Mouse (Mus musculus): ENCODE results near the gene Nhsl1.

Gene Nhsl1

DNA sequence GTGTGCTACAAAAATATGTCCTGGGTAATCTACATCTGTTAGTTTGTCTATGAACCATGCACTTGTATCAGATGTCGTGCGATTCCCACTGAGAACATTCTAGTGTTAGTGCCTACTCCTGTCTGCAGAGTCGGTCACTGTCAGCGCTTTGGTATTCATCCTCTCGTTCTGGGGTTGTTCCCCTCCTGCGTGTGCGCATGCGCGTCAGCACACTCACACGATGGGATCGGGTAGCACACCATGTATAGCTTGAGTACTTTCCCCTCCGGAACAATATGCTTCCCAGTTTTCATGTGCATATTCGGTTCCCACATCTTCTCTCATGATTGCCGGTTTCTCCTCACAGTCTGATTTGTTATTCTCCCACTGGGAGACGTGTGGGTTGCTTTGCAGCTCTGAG, 28.4 kb downstream of the Nhsl1 start:
- DNase-seq = no peak

GRCm38 (mm10) chr10:18350781-18351180, 32.0 kb downstream of the Nhsl1 start:
- DNase-seq = no peak

DNA sequence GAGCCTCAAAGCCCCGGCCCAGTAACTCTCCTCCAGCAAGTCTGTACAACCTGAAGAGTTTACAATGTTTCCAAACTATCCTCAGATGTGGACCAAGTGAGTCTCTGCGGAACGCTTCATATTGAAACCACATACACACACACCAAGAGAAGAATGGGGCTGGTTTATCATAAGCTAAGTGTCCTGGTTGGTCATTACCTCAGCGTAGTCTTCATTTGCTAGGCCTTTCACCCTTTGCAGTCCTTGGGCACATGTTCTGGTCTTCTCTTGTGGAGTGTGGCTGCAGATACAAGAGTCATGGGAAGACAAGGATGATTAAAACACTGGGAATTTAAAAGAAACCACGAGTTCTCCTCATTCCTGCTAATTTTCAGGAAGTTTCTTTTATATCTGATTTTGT, 34.2 kb downstream of the Nhsl1 start:
- peak in 1 of 2 experiments; percentile 34 for DNase-seq

DNA sequence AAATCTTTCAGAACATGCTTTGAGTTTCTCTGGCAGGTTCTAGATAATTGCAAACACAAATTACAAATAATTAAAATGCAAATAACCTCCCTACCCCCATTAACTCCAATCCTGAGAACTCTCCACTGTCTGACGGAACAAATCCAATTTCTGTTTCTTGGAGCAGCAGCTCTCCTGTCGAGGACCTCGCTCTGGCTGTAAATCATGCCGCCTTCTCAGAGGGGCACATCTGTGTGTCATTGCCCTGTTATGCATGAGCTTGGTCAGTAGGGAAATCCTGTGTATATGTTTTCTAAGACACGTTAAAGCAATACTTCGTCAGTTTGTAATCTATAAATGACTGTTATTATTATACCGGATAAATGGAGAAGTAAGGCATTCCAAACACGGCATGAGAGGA, 35.3 kb downstream of the Nhsl1 start:
- no peak for DNase-seq

DNA sequence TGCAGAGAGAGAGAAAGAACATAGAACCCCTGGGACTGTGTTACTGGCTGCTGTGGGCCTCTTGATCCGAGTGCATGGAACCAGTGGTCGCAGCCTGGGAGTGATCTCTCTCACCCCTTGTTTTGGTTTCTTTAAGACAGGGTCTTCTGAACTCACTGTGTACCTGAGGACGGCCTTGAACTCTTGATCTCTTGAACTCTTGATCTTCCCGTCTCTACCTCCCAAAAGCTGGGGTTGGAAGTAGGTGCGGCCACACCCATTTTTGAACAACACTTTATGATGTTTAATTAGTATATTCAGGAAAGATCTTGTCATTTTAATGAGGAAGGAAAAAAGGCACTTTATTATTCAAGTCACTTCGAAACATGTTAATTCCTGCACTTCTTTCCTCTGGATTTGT, 37.7 kb downstream of the Nhsl1 start:
- no peak for DNase-seq

DNA sequence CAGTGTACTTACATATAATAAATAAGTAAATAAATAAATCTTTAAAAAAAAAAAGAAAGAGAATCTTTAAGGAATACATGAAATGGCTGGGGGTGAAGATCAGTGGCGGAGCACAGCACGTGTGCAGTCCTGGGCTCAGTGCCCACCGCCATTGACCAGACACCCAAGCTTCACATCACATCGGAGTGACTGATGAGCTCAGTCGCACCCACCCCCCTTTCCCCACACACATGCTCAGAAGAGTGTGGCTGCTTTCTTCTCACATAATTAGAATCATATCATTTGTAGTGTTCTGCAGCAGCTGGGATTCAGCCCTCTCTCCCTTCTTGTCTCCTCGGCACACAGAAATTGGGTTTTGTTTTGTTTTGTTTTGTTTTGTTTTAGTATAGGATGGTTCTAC, 38.4 kb downstream of the Nhsl1 start:
- no peak for DNase-seq

DNA sequence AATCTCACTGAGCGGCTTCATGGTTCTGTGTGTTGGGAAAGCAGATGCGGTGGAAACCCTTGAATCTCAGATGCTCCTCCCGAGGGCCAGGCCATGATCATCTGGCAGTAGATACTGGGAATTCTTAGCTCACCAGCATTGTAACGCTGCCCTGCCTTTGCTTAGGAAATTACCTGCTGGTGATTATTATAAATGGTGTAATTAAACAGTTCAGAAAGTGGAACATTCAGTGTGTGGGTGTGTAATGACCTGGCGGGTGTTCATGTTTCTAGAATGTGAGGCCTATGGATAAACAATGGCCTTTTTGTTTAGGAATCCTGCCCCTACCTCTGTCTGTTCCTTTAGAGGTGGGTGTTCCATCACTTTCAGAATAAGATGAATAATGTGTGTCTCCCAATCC, 39.7 kb downstream of the Nhsl1 start:
- no peak for DNase-seq

DNA sequence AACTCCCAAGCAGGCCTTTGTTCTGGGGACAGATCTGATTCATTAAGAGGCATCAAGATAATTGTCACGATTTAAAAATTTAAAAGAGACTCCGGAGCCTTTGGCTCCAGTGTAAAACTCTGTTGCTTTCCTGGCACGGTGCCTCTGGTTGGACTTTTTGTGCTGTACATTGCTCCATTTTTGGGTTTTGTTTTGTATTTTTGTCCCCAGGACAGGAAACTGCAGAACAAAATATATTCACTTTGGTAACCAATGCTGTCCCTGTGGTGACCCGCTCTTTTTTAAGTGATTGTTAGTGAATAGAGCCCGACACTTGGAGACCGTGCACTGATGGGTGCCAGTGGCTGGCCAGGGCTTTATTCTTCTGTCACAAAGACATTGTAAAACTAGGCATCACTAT, 41.4 kb downstream of the Nhsl1 start:
- no peak for DNase-seq

DNA sequence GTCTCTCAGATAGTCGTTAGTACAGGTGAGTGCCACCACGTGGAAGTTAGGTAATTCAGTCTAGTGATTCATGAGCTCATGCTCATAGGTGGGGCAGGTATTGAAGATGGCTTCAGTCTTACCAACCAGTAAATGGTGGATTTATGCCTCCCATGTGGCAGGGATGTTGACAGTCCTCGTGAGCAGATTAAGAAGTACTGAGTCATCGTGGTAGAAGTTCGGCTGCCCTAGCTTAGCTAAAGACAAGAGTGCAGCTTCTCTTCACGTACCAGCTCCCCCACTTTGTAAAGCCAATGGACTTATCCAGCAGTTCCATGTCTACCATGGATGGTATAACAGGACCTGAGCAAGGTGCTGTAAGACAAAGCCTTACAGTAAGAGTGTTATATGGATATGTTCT, 46.6 kb downstream of the Nhsl1 start:
- no peak for DNase-seq

DNA sequence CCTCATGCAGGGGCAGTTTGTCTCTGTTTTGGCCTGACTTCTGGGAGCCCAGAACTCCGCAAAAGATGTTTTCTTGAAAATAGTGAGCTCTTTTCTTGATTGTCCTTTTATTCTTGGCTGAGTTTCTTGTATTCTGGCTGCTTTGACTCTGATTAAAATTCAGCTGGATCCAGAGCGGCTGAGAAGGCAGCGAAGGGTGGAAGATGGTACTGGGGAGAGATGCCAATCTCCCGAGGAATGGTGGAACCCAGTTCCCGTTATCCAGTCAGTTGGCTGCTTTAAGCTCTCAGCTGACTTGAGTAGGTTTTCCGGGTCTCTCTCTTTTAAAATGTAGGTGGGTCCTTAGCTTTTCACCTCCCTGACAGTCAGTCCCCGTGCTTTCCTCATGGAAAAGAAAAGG, 47.9 kb downstream of the Nhsl1 start:
- peak in 1 of 2 experiments; percentile 17 for DNase-seq

- peak; percentile 16 to 48 for DNase-seq
Observed at GRCm38 (mm10) chr10:18368111-18368510, 49.3 kb downstream of the Nhsl1 start.

- DNase-seq = peak; percentile 49 to 60
Observed at GRCm38 (mm10) chr10:18370475-18371286, 51.9 kb downstream of the Nhsl1 start.

- no peak for DNase-seq
Observed at GRCm38 (mm10) chr10:18371866-18372265, 53.1 kb downstream of the Nhsl1 start.

DNA sequence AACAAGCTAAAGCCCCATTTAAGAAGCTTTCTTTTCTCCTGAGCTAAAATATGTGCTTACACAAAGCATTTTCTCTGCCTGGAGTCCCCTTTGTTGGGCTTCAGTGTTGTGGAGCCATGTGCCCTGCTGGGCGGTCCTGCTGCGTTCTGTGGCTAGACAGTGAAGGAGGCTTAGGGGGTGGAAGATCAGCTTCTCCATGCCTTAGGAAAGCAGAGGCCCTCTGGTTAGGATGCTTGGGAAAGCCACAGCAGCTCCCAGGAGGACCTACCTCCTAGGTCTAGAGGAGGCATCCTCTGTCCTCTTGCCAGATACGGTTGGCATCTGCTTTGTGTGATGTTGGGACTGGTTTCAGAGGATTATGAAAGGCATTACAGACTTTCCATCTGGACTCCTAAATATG, 56.5 kb downstream of the Nhsl1 start:
- DNase-seq = no peak

DNA sequence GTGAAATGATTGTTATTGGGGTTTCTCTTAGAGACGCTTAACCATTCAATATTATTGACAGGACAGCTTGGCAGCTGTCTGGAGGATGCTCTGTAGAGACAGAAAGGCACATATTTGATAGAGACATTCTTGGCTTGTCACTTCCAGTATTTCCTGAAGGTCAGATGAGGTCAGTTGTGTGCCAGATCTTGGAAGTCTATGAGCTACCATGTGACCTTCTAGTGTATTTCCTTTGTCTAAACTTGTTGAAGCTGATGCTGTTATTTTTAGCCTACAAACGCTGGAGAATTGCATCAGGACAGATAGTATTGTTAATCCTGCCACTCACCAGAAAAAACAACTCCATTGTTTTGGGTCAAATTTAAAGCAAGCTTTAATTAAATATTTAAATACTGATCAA, 66.0 kb downstream of the Nhsl1 start:
- DNase-seq = peak in 1 of 2 experiments; percentile 52

- no peak for DNase-seq
Observed at GRCm38 (mm10) chr10:18386224-18386623, 67.4 kb downstream of the Nhsl1 start.

GRCm38 (mm10) chr10:18388784-18389575, 70.2 kb downstream of the Nhsl1 start:
- peak; percentile 76 to 80 for DNase-seq

GRCm38 (mm10) chr10:18390004-18390403, 71.2 kb downstream of the Nhsl1 start:
- DNase-seq = no peak

GRCm38 (mm10) chr10:18391608-18392007, 72.8 kb downstream of the Nhsl1 start:
- DNase-seq = peak; percentile 30 to 62

GRCm38 (mm10) chr10:18392268-18392667, 73.5 kb downstream of the Nhsl1 start:
- DNase-seq = no peak

GRCm38 (mm10) chr10:18393740-18394139, 75.0 kb downstream of the Nhsl1 start:
- DNase-seq = no peak

DNA sequence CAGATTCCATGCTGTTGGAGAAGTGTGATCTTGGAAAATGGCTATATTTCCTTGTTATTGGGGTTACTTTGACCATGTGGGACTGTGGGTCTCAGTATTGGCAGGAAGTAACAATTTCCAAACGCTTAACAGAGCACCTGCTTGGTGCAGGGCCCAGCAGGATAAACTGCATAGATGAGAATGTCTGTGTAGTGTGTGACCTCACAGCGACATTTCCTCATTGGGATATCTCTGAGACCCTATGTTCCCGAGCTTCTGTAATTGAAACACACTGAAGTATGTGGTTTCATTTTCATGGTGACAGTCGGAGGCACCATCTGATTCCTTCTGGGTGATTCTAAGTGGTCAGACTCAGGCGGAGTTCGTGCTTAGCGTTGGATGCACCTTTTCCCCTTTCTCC, 75.5 kb downstream of the Nhsl1 start:
- DNase-seq = no peak

GRCm38 (mm10) chr10:18400089-18400644, 81.4 kb downstream of the Nhsl1 start:
- DNase-seq = peak in 1 of 2 experiments; percentile 35

- DNase-seq = peak in 1 of 2 experiments; percentile 33
Observed at GRCm38 (mm10) chr10:18400998-18401397, 82.2 kb downstream of the Nhsl1 start.
